Mouse (Mus musculus): Measurements from ENCODE around the gene Olfr1506. TPM values are rescaled to one million over a fixed set of nuclear protein-coding genes. Genes with fewer than 3 reads are reported as not detected.
"Not testable (repeated sequence)": the region's sequence is repeated elsewhere in the genome, so short reads cannot be mapped to it uniquely, and the experiment has no call there.

Olfr1506 gene
- not detected for total RNA-seq (2021)

- DNase-seq; intact Hi-C loops (cut with DNase I): not testable (repeated sequence)
Observed at GRCm38 (mm10) chr2:90224393-90224792, at the start of gene Olfr1506. Olfr1506 (minus strand) TSS chr2:90224493.

- no peak for DNase-seq
- intact Hi-C loops (cut with DNase I), result no loop called here
Observed at GRCm38 (mm10) chr2:90270932-90271331, 46.6 kb upstream of the Olfr1506 start, which contains the start of gene Olfr1271. Olfr1271 (minus strand) TSS chr2:90271032.

GRCm38 (mm10) chr2:90257492-90257891 is 33.2 kb upstream of the Olfr1506 start, which contains the start of gene Olfr142:
Olfr142 (minus strand) TSS chr2:90257592.
- intact Hi-C loops (cut with DNase I), result no loop called here

GRCm38 (mm10) chr2:90199606-90200005 is 24.7 kb downstream of the Olfr1506 start:
- intact Hi-C loops (cut with DNase I); DNase-seq: not testable (repeated sequence)

More at GRCm38 (mm10) chr2:90257492-90257891, 33.2 kb upstream of the Olfr1506 start, which contains the start of gene Olfr142:
- no peak for DNase-seq

GRCm38 (mm10) chr2:90195285-90195684 is 29.0 kb downstream of the Olfr1506 start:
- DNase-seq; intact Hi-C loops (cut with DNase I): not testable (repeated sequence)

GRCm38 (mm10) chr2:90194750-90195149 is 29.5 kb downstream of the Olfr1506 start:
- intact Hi-C loops (cut with DNase I); DNase-seq: not testable (repeated sequence)

GRCm38 (mm10) chr2:90187082-90187481 is 37.2 kb downstream of the Olfr1506 start:
- intact Hi-C loops (cut with DNase I); DNase-seq: not testable (repeated sequence)

GRCm38 (mm10) chr2:90186082-90186481 is 38.2 kb downstream of the Olfr1506 start:
- DNase-seq; intact Hi-C loops (cut with DNase I): not testable (repeated sequence)

Other genes with a start within 250 kb of the Olfr1506 start
- not detected for gene Olfr1261, start 233.3 kb downstream of the Olfr1506 start, total RNA-seq (2021)
- not detected for gene Olfr1262, start 224.3 kb downstream of the Olfr1506 start, total RNA-seq (2021)
- not detected for gene Olfr1263, start 212.4 kb downstream of the Olfr1506 start, total RNA-seq (2021)
- not detected for gene Olfr1264, start 198.9 kb downstream of the Olfr1506 start, total RNA-seq (2021)
- not detected for gene Olfr1265, start 189.2 kb downstream of the Olfr1506 start, total RNA-seq (2021)
- gene Olfr140, start 160.9 kb downstream of the Olfr1506 start, total RNA-seq (2021), result not detected
- not detected for gene Olfr1269, start 103.1 kb downstream of the Olfr1506 start, total RNA-seq (2021)
- gene Olfr32, start 82.2 kb downstream of the Olfr1506 start, total RNA-seq (2021), result not detected
- not detected for gene Olfr1270, start 71.4 kb downstream of the Olfr1506 start, total RNA-seq (2021)
- gene Olfr142, start 33.1 kb upstream of the Olfr1506 start, total RNA-seq (2021), result not detected
- gene Olfr1271, start 46.5 kb upstream of the Olfr1506 start, total RNA-seq (2021), result not detected
- gene Olfr1272, start 68.3 kb upstream of the Olfr1506 start, total RNA-seq (2021), result not detected
- under 1 TPM in 1 of 2 experiments, not detected in 1; 0.22 TPM for gene Gm13769, start 97.7 kb upstream of the Olfr1506 start, total RNA-seq (2021)
- gene Olfr1274-ps, start 174.2 kb upstream of the Olfr1506 start, total RNA-seq (2021), result not detected

All from heart, postnatal 10 days (tissue).